Comparison of ENCODE assay signal across 24 mouse cellular contexts in the genomic region with DNA sequence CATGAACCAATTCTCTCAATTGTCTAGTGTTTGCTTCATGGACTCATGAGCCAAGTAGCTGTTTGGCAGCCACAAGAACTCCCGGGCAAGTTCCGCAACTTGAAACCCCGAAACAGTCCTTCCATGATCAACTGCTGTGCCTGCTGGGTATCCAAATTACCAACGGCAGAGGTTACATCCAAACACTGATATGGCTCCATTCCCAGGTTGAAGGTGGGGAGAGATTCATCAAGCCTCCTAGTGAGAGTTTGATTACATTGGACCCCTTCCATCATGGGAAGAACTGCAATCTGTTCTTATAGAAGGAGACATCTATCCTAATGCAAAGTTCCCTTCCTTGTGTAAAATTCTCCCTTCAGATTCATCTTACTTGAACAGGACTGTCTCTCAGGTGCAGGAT.
A peak's percentile ranks its signal among the peaks of the same experiment; 100 is the strongest.
DNase-seq lines count a peak whose midpoint lies in the region; ATAC-seq and TF ChIP-seq lines count a peak whose summit lies in the region.
"Had no signal": no experiment of that assay in that cellular context is flagged by ENCODE, and none has a peak within 500 bp of the region (broad histone marks: within the 10 kb centered on the region; RNA-seq: fewer than 3 reads in every experiment).

No protein-coding gene starts in this region.

- no peaks in the 10 kb centered on the region for H3K9me3 ChIP-seq in forebrain, embryonic 15.5 days
- H3K9me3 ChIP-seq in forebrain, embryonic 10.5 days = no peaks in the 10 kb centered on the region
- no peaks in the 10 kb centered on the region for H3K9me3 ChIP-seq in midbrain, postnatal 0 days (ENCODE audit: low read length)
- H3K9me3 ChIP-seq in midbrain, embryonic 15.5 days = no peaks in the 10 kb centered on the region
- no peaks in the 10 kb centered on the region for H3K9me3 ChIP-seq in intestine, postnatal 0 days (ENCODE audit: control insufficient read depth)
- H3K9me3 ChIP-seq: embryonic facial prominence, embryonic 13.5 days; heart, embryonic 15.5 days; hindbrain, embryonic 15.5 days; intestine, embryonic 15.5 days; limb, embryonic 12.5 days; liver, embryonic 13.5 days had no signal

- H3K27ac ChIP-seq in forebrain, embryonic 15.5 days (replicated peaks) = 0 out of 2 replicates have a peak overlapping the region, but pooled peaks have one; percentile 5
- no peak overlapping the region for H3K27ac ChIP-seq in forebrain, embryonic 10.5 days
- H3K27ac ChIP-seq in midbrain, postnatal 0 days (ENCODE audit: low read depth, low read length) = no peak overlapping the region
- no peak overlapping the region for H3K27ac ChIP-seq in midbrain, embryonic 15.5 days
- H3K27ac ChIP-seq in intestine, postnatal 0 days (ENCODE audit: low read depth, low read length) = no peak overlapping the region
- H3K27ac ChIP-seq: embryonic facial prominence, embryonic 13.5 days; heart, embryonic 15.5 days; hindbrain, embryonic 15.5 days; intestine, embryonic 15.5 days; limb, embryonic 12.5 days; liver, embryonic 13.5 days had no signal

- DNase-seq in forebrain, embryonic 10.5 days (ENCODE audit: extremely low spot score, low spot score) = no peak
- peak; percentile 71 for DNase-seq in midbrain, postnatal 0 days (ENCODE audit: low spot score)
- peak; percentile 93 for DNase-seq in cerebellum, adult 9-11 months
- no peak for DNase-seq in thymus, postnatal 10 days (ENCODE audit: low spot score in 2 of 2)
- no peak for DNase-seq in heart, postnatal 10 days
- DNase-seq: adrenal gland, postnatal 10 days; embryo, embryonic 11 days; heart, postnatal 4 days; kidney, adult 9 months; kidney, postnatal 4 days; liver, embryonic 13.5 days; lung, adult 2 months; lung, postnatal 14 days; thymus, adult 2 months had no signal

- no peak overlapping the region for H3K4me2 ChIP-seq in forebrain, embryonic 15.5 days (replicated peaks)
- no peak overlapping the region for H3K4me2 ChIP-seq in midbrain, postnatal 0 days (ENCODE audit: low read depth, low read length, poor library complexity, severe bottlenecking)
- H3K4me2 ChIP-seq in midbrain, embryonic 15.5 days = no peak overlapping the region
- no peak overlapping the region for H3K4me2 ChIP-seq in intestine, postnatal 0 days (replicated peaks; ENCODE audit: low read depth)
- H3K4me2 ChIP-seq: embryonic facial prominence, embryonic 13.5 days; heart, embryonic 15.5 days; hindbrain, embryonic 15.5 days; intestine, embryonic 15.5 days; limb, embryonic 12.5 days; liver, embryonic 13.5 days; midbrain, embryonic 11.5 days had no signal

- H3K9ac ChIP-seq in forebrain, embryonic 15.5 days (replicated peaks) = no peak overlapping the region
- no peak overlapping the region for H3K9ac ChIP-seq in midbrain, postnatal 0 days (replicated peaks; ENCODE audit: low read length, poor library complexity, severe bottlenecking)
- no peak overlapping the region for H3K9ac ChIP-seq in midbrain, embryonic 15.5 days
- H3K9ac ChIP-seq in intestine, postnatal 0 days (ENCODE audit: low read depth, low read length) = no peak overlapping the region
- H3K9ac ChIP-seq: embryonic facial prominence, embryonic 13.5 days; heart, embryonic 15.5 days; hindbrain, embryonic 15.5 days; intestine, embryonic 15.5 days; limb, embryonic 12.5 days; liver, embryonic 13.5 days had no signal

- H3K36me3 ChIP-seq in forebrain, embryonic 15.5 days = no peaks in the 10 kb centered on the region
- H3K36me3 ChIP-seq in forebrain, embryonic 10.5 days (replicated peaks) = no peaks in the 10 kb centered on the region
- H3K36me3 ChIP-seq in midbrain, postnatal 0 days (ENCODE audit: insufficient read depth, low read length) = no peaks in the 10 kb centered on the region
- H3K36me3 ChIP-seq in midbrain, embryonic 15.5 days (replicated peaks) = no peaks in the 10 kb centered on the region
- no peaks in the 10 kb centered on the region for H3K36me3 ChIP-seq in intestine, postnatal 0 days (ENCODE audit: control insufficient read depth, insufficient read depth)
- H3K36me3 ChIP-seq: embryonic facial prominence, embryonic 13.5 days; heart, embryonic 15.5 days; hindbrain, embryonic 15.5 days; intestine, embryonic 15.5 days; limb, embryonic 12.5 days; liver, embryonic 13.5 days had no signal

- no peak for TF ChIP-seq CTCF in midbrain, postnatal 0 days (IDR thresholded peaks at IDR 0.05)
- no peak for TF ChIP-seq CTCF in intestine, postnatal 0 days (IDR thresholded peaks at IDR 0.05; ENCODE audit: low read depth)

- ATAC-seq in forebrain, embryonic 15.5 days (replicated peaks) = no peak
- ATAC-seq in midbrain, postnatal 0 days (ENCODE audit: low FRiP score) = no peak
- no peak for ATAC-seq in midbrain, embryonic 15.5 days (replicated peaks)
- ATAC-seq in intestine, postnatal 0 days = no peak
- ATAC-seq: intestine, embryonic 15.5 days had no signal

- H3K27me3 ChIP-seq in forebrain, embryonic 15.5 days = no peaks in the 10 kb centered on the region
- peaks cover 24% of the 10 kb centered on the region for H3K27me3 ChIP-seq in forebrain, embryonic 10.5 days (ENCODE audit: poor library complexity, severe bottlenecking)
- no peaks in the 10 kb centered on the region for H3K27me3 ChIP-seq in midbrain, postnatal 0 days (ENCODE audit: insufficient read depth, low read length)
- H3K27me3 ChIP-seq in midbrain, embryonic 15.5 days (replicated peaks) = 0 out of 2 replicates have a peak, but pooled peaks cover 2% of the 10 kb centered on the region
- H3K27me3 ChIP-seq in intestine, postnatal 0 days (replicated peaks; ENCODE audit: control insufficient read depth, insufficient read depth, low read length) = no peaks in the 10 kb centered on the region
- H3K27me3 ChIP-seq: embryonic facial prominence, embryonic 13.5 days; heart, embryonic 15.5 days; hindbrain, embryonic 15.5 days; intestine, embryonic 15.5 days; limb, embryonic 12.5 days; liver, embryonic 13.5 days had no signal

- WGBS in forebrain, embryonic 15.5 days = 70% methylated on average over 4 of the region's 4 CpGs
- 93% methylated on average over 4 of the region's 4 CpGs for WGBS in forebrain, embryonic 10.5 days
- 81% methylated on average over 4 of the region's 4 CpGs for WGBS in midbrain, postnatal 0 days
- WGBS in midbrain, embryonic 15.5 days = 85% methylated on average over 4 of the region's 4 CpGs
- 79% methylated on average over 4 of the region's 4 CpGs for WGBS in intestine, postnatal 0 days

- H3K4me3 ChIP-seq in forebrain, embryonic 15.5 days = no peak overlapping the region
- no peak overlapping the region for H3K4me3 ChIP-seq in forebrain, embryonic 10.5 days
- H3K4me3 ChIP-seq in midbrain, postnatal 0 days (ENCODE audit: low read depth, low read length) = no peak overlapping the region
- H3K4me3 ChIP-seq in midbrain, embryonic 15.5 days = no peak overlapping the region
- no peak overlapping the region for H3K4me3 ChIP-seq in intestine, postnatal 0 days (ENCODE audit: low read depth, low read length)
- H3K4me3 ChIP-seq: embryonic facial prominence, embryonic 13.5 days; erythroblast, embryonic 14.5 days; heart, embryonic 15.5 days; hindbrain, embryonic 15.5 days; intestine, embryonic 15.5 days; limb, embryonic 12.5 days; liver, embryonic 13.5 days had no signal

- intact Hi-C loops in heart, postnatal 10 days (cut with DNase I) = loop anchor here (10.0 kb wide), 1 partner anchor 922 kb away; no protein-coding TSS in a partner anchor

- peaks cover 13% of the 10 kb centered on the region for H3K4me1 ChIP-seq in forebrain, embryonic 15.5 days
- H3K4me1 ChIP-seq in forebrain, embryonic 10.5 days = peaks cover 18% of the 10 kb centered on the region
- H3K4me1 ChIP-seq in midbrain, postnatal 0 days (ENCODE audit: insufficient read depth, low read length) = no peaks in the 10 kb centered on the region
- peaks cover 8% of the 10 kb centered on the region; the same call in 1 of the 2 replicates for H3K4me1 ChIP-seq in midbrain, embryonic 15.5 days
- H3K4me1 ChIP-seq in intestine, postnatal 0 days (replicated peaks; ENCODE audit: control insufficient read depth, insufficient read depth, low read length) = no peaks in the 10 kb centered on the region
- H3K4me1 ChIP-seq: embryonic facial prominence, embryonic 13.5 days; heart, embryonic 15.5 days; intestine, embryonic 15.5 days; limb, embryonic 12.5 days; liver, embryonic 13.5 days had no signal

Comparison
In these comparisons a context has a peak if more than half of its experiments do, and no peak if none do; other contexts are left out.
1. DNase-seq: peak in midbrain, postnatal 0 days (single experiment) and cerebellum, adult 9-11 months (single experiment); none in forebrain, embryonic 10.5 days (single experiment), thymus, postnatal 10 days (0 of 2) and heart, postnatal 10 days (0 of 2).